In the genomic region with DNA sequence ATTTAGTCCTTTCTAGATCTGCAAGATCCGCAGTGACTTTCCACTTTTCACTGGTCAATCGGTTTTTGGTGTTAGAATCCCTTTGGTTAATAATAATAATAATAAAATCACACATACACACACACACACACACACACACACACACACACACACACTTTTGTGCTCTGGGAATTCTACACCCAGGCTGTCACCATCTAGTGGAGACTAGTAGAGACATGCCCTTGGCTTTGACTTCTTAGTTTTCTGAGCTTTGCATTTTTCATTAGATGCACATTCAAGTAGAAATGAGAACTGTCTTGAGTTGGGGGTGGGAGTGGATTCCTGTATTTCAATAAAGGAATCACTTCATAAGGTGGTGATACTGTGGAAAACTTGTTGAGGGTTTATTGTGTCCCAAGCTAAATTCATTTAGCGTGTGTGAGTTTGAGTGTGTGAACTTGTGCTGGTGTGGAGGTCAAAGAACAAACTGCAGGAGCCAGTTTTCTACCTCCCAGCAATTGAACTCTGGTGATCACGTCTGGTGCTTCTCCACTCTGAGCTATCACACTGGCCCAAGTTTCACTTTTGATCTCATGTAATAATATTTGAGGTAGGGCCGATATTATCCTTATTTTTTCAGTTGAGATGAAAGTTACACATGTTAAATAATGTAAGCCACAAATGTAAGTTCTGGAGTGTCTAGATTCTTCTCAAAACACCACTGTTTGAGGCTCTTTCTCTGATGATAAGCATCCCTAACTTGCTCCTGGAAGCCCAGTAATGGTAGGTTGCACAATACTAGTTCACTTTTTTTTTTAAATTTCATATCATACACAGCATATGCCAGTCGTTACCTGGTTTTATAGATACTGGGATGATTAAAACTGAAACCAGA, we compare ENCODE assay signal across 7 mouse cellular contexts. TPM values are rescaled to one million over a fixed set of nuclear protein-coding genes. Genes with fewer than 3 reads are reported as not detected.
DNase-seq lines count a peak whose midpoint lies in the region; ATAC-seq and TF ChIP-seq lines count a peak whose summit lies in the region.

No protein-coding gene starts in this region.

- TF ChIP-seq CTCF in ES-Bruce4 (IDR thresholded peaks at IDR 0.05; ENCODE audit: low read depth, low read length), result no peak
- peak; percentile 71 for TF ChIP-seq CTCF in intestine, postnatal 0 days (IDR thresholded peaks at IDR 0.05; ENCODE audit: low read depth)

- H3K4me1 ChIP-seq in ES-Bruce4 (ENCODE audit: control insufficient read depth, insufficient read depth, low read length), result peaks cover 3% of the 10 kb centered on the region
- H3K4me1 ChIP-seq in erythroblast, embryonic 14.5 days (ENCODE audit: control insufficient read depth), result peaks cover 68% of the 10 kb centered on the region
- peaks cover 20% of the 10 kb centered on the region; the same call in 1 of the 2 replicates for H3K4me1 ChIP-seq in intestine, postnatal 0 days (replicated peaks; ENCODE audit: control insufficient read depth, insufficient read depth, low read length)

- DNase-seq in A20 (ENCODE audit: low read depth, low spot score), result peak; percentile 80
- no peak for DNase-seq in left cerebral cortex, postnatal 25 days (ENCODE audit: low spot score in 2 of 2)
- DNase-seq in urinary bladder, postnatal 10 days (ENCODE audit: low spot score), result no peak

- TF ChIP-seq EP300 in ES-Bruce4 (IDR thresholded peaks at IDR 0.05; ENCODE audit: insufficient read depth, low read depth, low read length), result no peak

- TF ChIP-seq POLR2A in ES-Bruce4 (IDR thresholded peaks at IDR 0.05; ENCODE audit: insufficient read depth, low read length), result no peak

- H3K4me2 ChIP-seq in intestine, postnatal 0 days (replicated peaks; ENCODE audit: low read depth), result peak overlapping the region; percentile 71

- peak overlapping the region; percentile 76 for H3K27ac ChIP-seq in ES-Bruce4 (ENCODE audit: insufficient read depth, low read length)
- peak overlapping the region; percentile 98 for H3K27ac ChIP-seq in intestine, postnatal 0 days (ENCODE audit: low read depth, low read length)

- ATAC-seq in intestine, postnatal 0 days, result no peak
- peak; percentile 47 for ATAC-seq in megakaryocyte progenitor cell, adult 5-6 weeks (replicated peaks; ENCODE audit: poor library complexity)

- peak overlapping the region; percentile 96 for H3K9ac ChIP-seq in ES-Bruce4 (ENCODE audit: low read depth, poor library complexity, severe bottlenecking)
- peak overlapping the region; percentile 95 for H3K9ac ChIP-seq in intestine, postnatal 0 days (ENCODE audit: low read depth, low read length)

- intact Hi-C loops in left cerebral cortex, postnatal 25 days (cut with DNase I), result loop anchor here (2.0 kb wide), 1 partner anchor 27 kb away; no protein-coding TSS in a partner anchor

- WGBS in intestine, postnatal 0 days, result 13% methylated on average over 6 of the region's 6 CpGs

- H3K36me3 ChIP-seq in ES-Bruce4 (ENCODE audit: control insufficient read depth, insufficient read depth, low read length, poor library complexity, severe bottlenecking), result peaks cover 18% of the 10 kb centered on the region
- peaks cover 39% of the 10 kb centered on the region for H3K36me3 ChIP-seq in erythroblast, embryonic 14.5 days (ENCODE audit: control insufficient read depth)
- no peaks in the 10 kb centered on the region for H3K36me3 ChIP-seq in intestine, postnatal 0 days (ENCODE audit: control insufficient read depth, insufficient read depth)

- H3K9me3 ChIP-seq in ES-Bruce4 (replicated peaks; ENCODE audit: control insufficient read depth, insufficient read depth, low read length, poor library complexity, severe bottlenecking), result no peaks in the 10 kb centered on the region
- H3K9me3 ChIP-seq in erythroblast, embryonic 14.5 days (ENCODE audit: control insufficient read depth, low read length), result no peaks in the 10 kb centered on the region
- no peaks in the 10 kb centered on the region for H3K9me3 ChIP-seq in intestine, postnatal 0 days (ENCODE audit: control insufficient read depth)

- no peaks in the 10 kb centered on the region for H3K27me3 ChIP-seq in ES-Bruce4 (ENCODE audit: control insufficient read depth, insufficient read depth, low read length, poor library complexity, severe bottlenecking)
- H3K27me3 ChIP-seq in erythroblast, embryonic 14.5 days (ENCODE audit: control insufficient read depth), result no peaks in the 10 kb centered on the region
- no peaks in the 10 kb centered on the region for H3K27me3 ChIP-seq in intestine, postnatal 0 days (replicated peaks; ENCODE audit: control insufficient read depth, insufficient read depth, low read length)

- H3K4me3 ChIP-seq in ES-Bruce4 (ENCODE audit: low read depth, low read length), result peak overlapping the region; percentile 82
- H3K4me3 ChIP-seq in erythroblast, embryonic 14.5 days (replicated peaks), result peak overlapping the region; percentile 100
- peak overlapping the region; percentile 91 for H3K4me3 ChIP-seq in intestine, postnatal 0 days (ENCODE audit: low read depth, low read length)

RNA-seq across cellular contexts. Expression of gene Susd6, which starts 1.5 kb away (rescaled TPM):
- 56.0 and 57.0 TPM in 2 replicates for polyA plus RNA-seq in ES-Bruce4 (2011; ENCODE audit: insufficient read depth, insufficient read length, low read depth, missing spikeins)
- polyA plus RNA-seq in erythroblast, embryonic 14.5 days (2012), result 1.1 and 1.2 TPM in 2 replicates
- polyA plus RNA-seq in intestine, postnatal 0 days (2015; fragmentation: Nextera tagmentation; extraction: Ambion mirVana), result 16.9 and 17.6 TPM in 2 replicates
- 12.8 and 14.5 TPM in 2 replicates for total RNA-seq in megakaryocyte progenitor cell, adult 5-6 weeks (2015)
- 15.9 and 19.4 TPM in 2 replicates for total RNA-seq in megakaryocyte progenitor cell, adult 5-6 weeks (2017)
- 10 to 100 TPM; 32.1 to 32.9 TPM for total RNA-seq in left cerebral cortex, postnatal 25 days (2021)

RNA-seq across cellular contexts. Expression of gene Ccdc177, which starts 31.3 kb away (rescaled TPM):
- polyA plus RNA-seq in ES-Bruce4 (2011; ENCODE audit: insufficient read depth, insufficient read length, low read depth, missing spikeins), result not detected in 2 replicates
- not detected in 2 replicates for polyA plus RNA-seq in erythroblast, embryonic 14.5 days (2012)
- polyA plus RNA-seq in intestine, postnatal 0 days (2015; fragmentation: Nextera tagmentation; extraction: Ambion mirVana), result 0.03 and 0.10 TPM in 2 replicates
- total RNA-seq in megakaryocyte progenitor cell, adult 5-6 weeks (2015), result not detected in 2 replicates
- total RNA-seq in megakaryocyte progenitor cell, adult 5-6 weeks (2017), result 0.12 TPM in 1 of 2 replicates, not detected in the other
- total RNA-seq in left cerebral cortex, postnatal 25 days (2021), result 10 to 100 TPM; 12.9 to 15.5 TPM
